Mouse (Mus musculus): ENCODE results near the gene Htr6. TPM values are rescaled to one million over a fixed set of nuclear protein-coding genes. Genes with fewer than 3 reads are reported as not detected.

Gene Htr6
- polyA plus RNA-seq, 2 experiments, result not detected

DNA sequence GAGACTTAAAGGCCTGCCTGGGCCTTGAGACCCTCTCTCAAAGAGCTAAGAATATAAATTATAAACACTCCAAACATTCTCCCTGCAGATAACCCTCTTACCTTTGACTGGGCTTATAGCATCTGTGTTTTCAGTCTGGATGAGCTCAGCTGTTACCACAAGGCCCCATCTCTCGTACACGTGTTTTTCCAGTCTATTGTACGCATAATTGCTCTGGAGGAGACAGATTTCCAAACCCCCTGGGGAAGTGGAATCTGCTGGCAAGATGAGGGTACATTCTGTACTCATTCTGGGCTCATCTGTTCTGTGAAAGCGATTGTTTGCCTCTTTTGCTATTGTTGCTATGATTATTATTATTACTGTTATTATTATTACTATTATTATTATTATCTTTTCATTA lies 56.4 kb downstream of the Htr6 start:
- Histone ChIP-seq H3K9ac (replicated peaks) (no peak overlapping the region), H3K27ac (no peak overlapping the region), H3K4me2 (ENCODE audit: low read depth) (no peak overlapping the region), H3K9me3 (ENCODE audit: control insufficient read depth, low read length) (no peaks in the 10 kb centered on the region), H3K4me3 (ENCODE audit: insufficient read depth in 1 of 2, low read depth in 2 of 2, low read length in 2 of 2) (no peak overlapping the region), H3K36me3 (replicated peaks; ENCODE audit: control insufficient read depth, insufficient read depth, low read depth) (no peaks in the 10 kb centered on the region), H3K4me1 (replicated peaks; ENCODE audit: control insufficient read depth in 2 of 2, insufficient read depth in 2 of 2, low read length in 1 of 2) (no peaks in the 10 kb centered on the region; a peak in 1 of 4 replicates), H3K27me3 (ENCODE audit: control insufficient read depth, insufficient read depth, low read length) (no peaks in the 10 kb centered on the region)
- WGBS (ENCODE audit: insufficient replicate concordance), result 66% methylated on average over 4 of the region's 4 CpGs
- no peak for ATAC-seq (ENCODE audit: insufficient read depth)
- TF ChIP-seq CTCF (IDR thresholded peaks at IDR 0.05; ENCODE audit: low read depth) (no peak), EP300 (IDR thresholded peaks at IDR 0.05; ENCODE audit: low read depth) (no peak)
- DNase-seq (ENCODE audit: low read depth in 3 of 3, low spot score in 3 of 3), result no peak

GRCm38 (mm10) chr4:139018388-139018787 lies 57.0 kb downstream of the Htr6 start:
- Histone ChIP-seq H3K36me3 (replicated peaks; ENCODE audit: control insufficient read depth, insufficient read depth, low read depth) (no peaks in the 10 kb centered on the region), H3K9me3 (ENCODE audit: control insufficient read depth, low read length) (no peaks in the 10 kb centered on the region), H3K4me2 (ENCODE audit: low read depth) (no peak overlapping the region), H3K9ac (replicated peaks) (no peak overlapping the region), H3K27ac (no peak overlapping the region), H3K4me1 (replicated peaks; ENCODE audit: control insufficient read depth in 2 of 2, insufficient read depth in 2 of 2, low read length in 1 of 2) (no peaks in the 10 kb centered on the region; a peak in 1 of 4 replicates), H3K4me3 (ENCODE audit: insufficient read depth in 1 of 2, low read depth in 2 of 2, low read length in 2 of 2) (no peak overlapping the region), H3K27me3 (ENCODE audit: control insufficient read depth, insufficient read depth, low read length) (no peaks in the 10 kb centered on the region)
- no peak for ATAC-seq (ENCODE audit: insufficient read depth)
- 66% methylated on average over 14 of the region's 14 CpGs for WGBS (ENCODE audit: insufficient replicate concordance)
- no peak for TF ChIP-seq CTCF (IDR thresholded peaks at IDR 0.05; ENCODE audit: low read depth)
- TF ChIP-seq EP300 (IDR thresholded peaks at IDR 0.05; ENCODE audit: low read depth), result no peak
- DNase-seq (ENCODE audit: low read depth in 3 of 3, low spot score in 3 of 3), result no peak

DNA sequence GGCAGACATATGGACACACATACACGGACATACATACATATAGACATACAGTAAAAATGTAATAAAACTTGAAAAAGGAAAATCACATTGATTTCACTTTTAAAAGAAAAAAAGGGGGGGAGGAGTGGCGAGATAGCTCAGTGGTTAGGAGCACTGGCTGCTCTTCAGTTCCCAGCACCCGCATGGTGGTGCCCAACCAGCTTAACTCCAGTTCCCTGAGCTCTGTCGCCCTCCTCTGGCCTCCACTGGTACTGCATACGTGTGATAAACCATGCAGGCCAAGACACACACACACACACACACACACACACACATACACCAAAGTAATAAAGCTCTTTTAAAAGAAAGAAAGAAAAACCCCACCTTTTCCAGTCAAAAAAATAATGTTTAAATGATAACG lies 60.6 kb downstream of the Htr6 start:
- TF ChIP-seq EP300 (IDR thresholded peaks at IDR 0.05; ENCODE audit: low read depth) (no peak), CTCF (IDR thresholded peaks at IDR 0.05; ENCODE audit: low read depth) (peak; percentile 72)
- no peak for DNase-seq (ENCODE audit: low read depth in 3 of 3, low spot score in 3 of 3)
- 67% methylated on average over 6 of the region's 6 CpGs for WGBS (ENCODE audit: insufficient replicate concordance)

DNA sequence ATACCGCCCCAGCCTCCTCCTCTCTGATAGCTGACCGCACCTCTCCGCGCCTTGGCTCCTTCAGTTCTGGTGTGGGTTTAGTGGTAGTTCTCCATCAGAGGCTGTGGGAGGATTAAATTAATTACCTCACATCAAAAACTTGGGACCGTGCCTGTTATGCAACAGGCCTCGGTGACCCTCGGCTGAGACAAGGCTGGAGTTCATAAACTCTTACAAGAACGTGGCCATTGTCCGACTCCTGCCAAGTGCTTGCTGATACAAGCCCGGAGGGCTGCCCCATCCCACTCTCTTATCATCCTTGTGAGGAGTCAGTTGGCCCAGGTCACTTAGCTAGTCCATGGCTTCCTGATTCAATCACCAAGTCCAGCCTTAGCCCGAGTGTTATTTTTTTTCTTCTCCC lies 62.1 kb downstream of the Htr6 start:
- TF ChIP-seq EP300 (IDR thresholded peaks at IDR 0.05; ENCODE audit: low read depth), result no peak
- no peak for TF ChIP-seq CTCF (IDR thresholded peaks at IDR 0.05; ENCODE audit: low read depth)
- no peak for DNase-seq (ENCODE audit: low read depth in 3 of 3, low spot score in 3 of 3)
- no peaks in the 10 kb centered on the region for H3K4me1 ChIP-seq (replicated peaks; ENCODE audit: control insufficient read depth in 2 of 2, insufficient read depth in 2 of 2, low read length in 1 of 2)
- no peak overlapping the region for H3K27ac ChIP-seq
- no peaks in the 10 kb centered on the region for H3K27me3 ChIP-seq (ENCODE audit: control insufficient read depth, insufficient read depth, low read length)
- 72% methylated on average over 11 of the region's 11 CpGs for WGBS (ENCODE audit: insufficient replicate concordance)
- no peak for ATAC-seq (ENCODE audit: insufficient read depth)
- H3K4me2 ChIP-seq (ENCODE audit: low read depth), result no peak overlapping the region
- no peak overlapping the region for H3K9ac ChIP-seq (replicated peaks)
- no peaks in the 10 kb centered on the region for H3K36me3 ChIP-seq (replicated peaks; ENCODE audit: control insufficient read depth, insufficient read depth, low read depth)
- no peaks in the 10 kb centered on the region for H3K9me3 ChIP-seq (ENCODE audit: control insufficient read depth, low read length)
- no peak overlapping the region for H3K4me3 ChIP-seq (ENCODE audit: insufficient read depth in 1 of 2, low read depth in 2 of 2, low read length in 2 of 2)

More for the DNA sequence above, 60.6 kb downstream of the Htr6 start:
- H3K27me3 ChIP-seq (ENCODE audit: control insufficient read depth, insufficient read depth, low read length), result no peaks in the 10 kb centered on the region
- H3K4me3 ChIP-seq (ENCODE audit: insufficient read depth in 1 of 2, low read depth in 2 of 2, low read length in 2 of 2), result no peak overlapping the region
- H3K36me3 ChIP-seq (replicated peaks; ENCODE audit: control insufficient read depth, insufficient read depth, low read depth), result no peaks in the 10 kb centered on the region
- H3K4me1 ChIP-seq (replicated peaks; ENCODE audit: control insufficient read depth in 2 of 2, insufficient read depth in 2 of 2, low read length in 1 of 2), result no peaks in the 10 kb centered on the region; a peak in 1 of 4 replicates
- H3K9ac ChIP-seq (replicated peaks), result no peak overlapping the region
- no peak overlapping the region for H3K4me2 ChIP-seq (ENCODE audit: low read depth)
- no peak overlapping the region for H3K27ac ChIP-seq
- H3K9me3 ChIP-seq (ENCODE audit: control insufficient read depth, low read length), result no peaks in the 10 kb centered on the region
- no peak for ATAC-seq (ENCODE audit: insufficient read depth)

DNA sequence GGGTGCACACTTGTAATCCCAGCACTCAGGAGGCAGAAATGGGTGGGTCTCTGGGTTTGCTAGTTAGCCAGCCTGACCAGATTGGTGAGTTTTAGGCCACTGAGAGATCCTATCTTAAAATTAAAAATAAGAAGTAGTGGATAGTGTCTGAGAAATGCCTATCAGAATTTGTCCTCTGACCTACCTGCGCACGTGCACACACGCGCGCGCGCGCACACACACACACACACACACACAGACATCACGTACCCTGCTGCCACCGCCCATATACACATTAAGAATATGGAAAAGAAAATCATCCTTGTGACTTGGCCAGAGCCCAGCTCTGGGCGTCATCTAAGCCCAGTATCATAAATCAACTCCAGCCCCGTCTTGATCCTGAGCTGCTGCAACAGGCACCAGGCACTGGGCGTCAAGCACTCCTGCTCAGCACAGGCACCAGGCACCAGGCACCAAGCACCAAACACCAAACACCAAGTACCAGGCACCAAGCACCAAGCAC lies 64.1 kb downstream of the Htr6 start:
- H3K9me3 ChIP-seq (ENCODE audit: control insufficient read depth, low read length), result no peaks in the 10 kb centered on the region
- no peak overlapping the region for H3K27ac ChIP-seq
- ATAC-seq (ENCODE audit: insufficient read depth) (no peak), DNase-seq (ENCODE audit: low read depth in 3 of 3, low spot score in 3 of 3) (no peak)
- no peak overlapping the region for H3K4me2 ChIP-seq (ENCODE audit: low read depth)
- H3K9ac ChIP-seq (replicated peaks), result no peak overlapping the region
- no peaks in the 10 kb centered on the region for H3K4me1 ChIP-seq (replicated peaks; ENCODE audit: control insufficient read depth in 2 of 2, insufficient read depth in 2 of 2, low read length in 1 of 2)
- TF ChIP-seq EP300 (IDR thresholded peaks at IDR 0.05; ENCODE audit: low read depth) (no peak), CTCF (IDR thresholded peaks at IDR 0.05; ENCODE audit: low read depth) (no peak)
- no peak overlapping the region for H3K4me3 ChIP-seq (ENCODE audit: insufficient read depth in 1 of 2, low read depth in 2 of 2, low read length in 2 of 2)
- H3K36me3 ChIP-seq (replicated peaks; ENCODE audit: control insufficient read depth, insufficient read depth, low read depth), result no peaks in the 10 kb centered on the region
- H3K27me3 ChIP-seq (ENCODE audit: control insufficient read depth, insufficient read depth, low read length), result no peaks in the 10 kb centered on the region
- WGBS (ENCODE audit: insufficient replicate concordance), result 88% methylated on average over 13 of the region's 13 CpGs

Other genes with a start within 250 kb of the Htr6 start
- gene Pla2g5, start 212.1 kb downstream of the Htr6 start, polyA plus RNA-seq (2012; rRNA removed), result not detected in 2 replicates
- gene Pla2g5, start 212.1 kb downstream of the Htr6 start, polyA plus RNA-seq (2014; fragmentation: Nextera tagmentation; extraction: Ambion mirVana), result not detected in 2 replicates
- gene Gm13030, start 201.6 kb downstream of the Htr6 start, polyA plus RNA-seq (2012; rRNA removed), result not detected in 2 replicates
- not detected in 2 replicates for gene Gm13030, start 201.6 kb downstream of the Htr6 start, polyA plus RNA-seq (2014; fragmentation: Nextera tagmentation; extraction: Ambion mirVana)
- gene Pla2g2e, start 197.6 kb downstream of the Htr6 start, polyA plus RNA-seq (2012; rRNA removed), result not detected in 2 replicates
- not detected in 2 replicates for gene Pla2g2e, start 197.6 kb downstream of the Htr6 start, polyA plus RNA-seq (2014; fragmentation: Nextera tagmentation; extraction: Ambion mirVana)
- gene Otud3, start 161.6 kb downstream of the Htr6 start, polyA plus RNA-seq (2012; rRNA removed), result 1.1 and 1.5 TPM in 2 replicates
- 0.75 and 0.94 TPM in 2 replicates for gene Otud3, start 161.6 kb downstream of the Htr6 start, polyA plus RNA-seq (2014; fragmentation: Nextera tagmentation; extraction: Ambion mirVana)
- gene Rnf186, start 108.5 kb downstream of the Htr6 start, polyA plus RNA-seq (2012; rRNA removed), result 0.13 and 0.21 TPM in 2 replicates
- 0.18 and 0.25 TPM in 2 replicates for gene Rnf186, start 108.5 kb downstream of the Htr6 start, polyA plus RNA-seq (2014; fragmentation: Nextera tagmentation; extraction: Ambion mirVana)
- 2.1 TPM in 2 replicates for gene Tmco4, start 102.7 kb downstream of the Htr6 start, polyA plus RNA-seq (2012; rRNA removed)
- gene Tmco4, start 102.7 kb downstream of the Htr6 start, polyA plus RNA-seq (2014; fragmentation: Nextera tagmentation; extraction: Ambion mirVana), result 1.2 and 2.7 TPM in 2 replicates
- 0.74 and 0.80 TPM in 2 replicates for gene Nbl1, start 17.4 kb upstream of the Htr6 start, polyA plus RNA-seq (2012; rRNA removed)
- gene Nbl1, start 17.4 kb upstream of the Htr6 start, polyA plus RNA-seq (2014; fragmentation: Nextera tagmentation; extraction: Ambion mirVana), result 0.63 and 0.91 TPM in 2 replicates
- 29.1 and 94.0 TPM in 2 replicates for gene Minos1, start 55.5 kb upstream of the Htr6 start, polyA plus RNA-seq (2012; rRNA removed)
- gene Minos1, start 55.5 kb upstream of the Htr6 start, polyA plus RNA-seq (2014; fragmentation: Nextera tagmentation; extraction: Ambion mirVana), result 391 and 424 TPM in 2 replicates
- 55.4 and 63.0 TPM in 2 replicates for gene Capzb, start 117.3 kb upstream of the Htr6 start, polyA plus RNA-seq (2012; rRNA removed)
- gene Capzb, start 117.3 kb upstream of the Htr6 start, polyA plus RNA-seq (2014; fragmentation: Nextera tagmentation; extraction: Ambion mirVana), result 105 and 110 TPM in 2 replicates
- gene Pqlc2, start 235.1 kb upstream of the Htr6 start, polyA plus RNA-seq (2012; rRNA removed), result 7.9 and 8.1 TPM in 2 replicates
- 8.6 and 9.7 TPM in 2 replicates for gene Pqlc2, start 235.1 kb upstream of the Htr6 start, polyA plus RNA-seq (2014; fragmentation: Nextera tagmentation; extraction: Ambion mirVana)
- 8.3 and 9.8 TPM in 2 replicates for gene Akr7a5, start 235.2 kb upstream of the Htr6 start, polyA plus RNA-seq (2012; rRNA removed)
- 28.4 and 34.2 TPM in 2 replicates for gene Akr7a5, start 235.2 kb upstream of the Htr6 start, polyA plus RNA-seq (2014; fragmentation: Nextera tagmentation; extraction: Ambion mirVana)